Mouse (Mus musculus) left cerebral cortex, postnatal 14 days (tissue): ENCODE results near the gene Ifna6. TPM values are rescaled to one million over a fixed set of nuclear protein-coding genes. Genes with fewer than 3 reads are reported as not detected.
"Not testable (repeated sequence)": the region's sequence is repeated elsewhere in the genome, so short reads cannot be mapped to it uniquely, and the experiment has no call there.

Experiments
- DNase-seq, 2 experiments: peaks; one replicate each; pipeline ENCODE4 v3.0.0; 2021 to 2022; ENCODE audit warnings: low spot score in 2 of 2, mixed read lengths in 1 of 2
- intact Hi-C: fragments of 180-260 bp; cut with DNase I; formaldehyde crosslinking; loops from one replicate; pipeline ENCODE4 v1.15.1; 2025
- long read RNA-seq, 2 experiments: library from polyadenylated mRNA; stranded (forward); transcript quantifications; one replicate each; pipeline ENCODE4 v2.0.0; 2021
- total RNA-seq, 2 experiments: library from RNA; stranded (reverse); gene quantifications; 2 replicates each; pipeline ENCODE4 v1.2.3; 2021

Gene Ifna6
- total RNA-seq, result not detected
- long read RNA-seq, experiment 1, result 0 reads
- long read RNA-seq, experiment 2, result 0 reads

DNA sequence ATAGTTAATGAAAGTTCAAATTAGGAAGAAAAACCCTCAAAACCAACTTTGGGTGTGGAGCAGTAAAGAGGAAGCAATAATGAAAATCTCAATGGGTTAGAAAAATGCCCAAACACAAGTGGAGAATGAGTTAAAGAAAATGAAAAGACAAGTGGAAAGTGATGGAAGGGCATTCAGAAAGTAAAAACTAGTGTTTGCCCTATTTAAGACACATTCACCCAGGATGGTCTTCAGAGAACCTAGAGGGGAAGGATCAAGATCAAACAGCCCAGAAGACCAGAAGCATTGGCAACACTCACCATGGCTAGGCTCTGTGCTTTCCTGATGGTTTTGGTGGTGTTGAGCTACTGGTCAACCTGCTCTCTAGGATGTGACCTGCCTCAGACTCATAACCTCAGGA lies at the start of gene Ifna6:
TSS of gene Ifna6 (plus strand) at position 301 of the 400 bp plus-strand sequence.
- intact Hi-C loops, DNase-seq: not testable (repeated sequence)

DNA sequence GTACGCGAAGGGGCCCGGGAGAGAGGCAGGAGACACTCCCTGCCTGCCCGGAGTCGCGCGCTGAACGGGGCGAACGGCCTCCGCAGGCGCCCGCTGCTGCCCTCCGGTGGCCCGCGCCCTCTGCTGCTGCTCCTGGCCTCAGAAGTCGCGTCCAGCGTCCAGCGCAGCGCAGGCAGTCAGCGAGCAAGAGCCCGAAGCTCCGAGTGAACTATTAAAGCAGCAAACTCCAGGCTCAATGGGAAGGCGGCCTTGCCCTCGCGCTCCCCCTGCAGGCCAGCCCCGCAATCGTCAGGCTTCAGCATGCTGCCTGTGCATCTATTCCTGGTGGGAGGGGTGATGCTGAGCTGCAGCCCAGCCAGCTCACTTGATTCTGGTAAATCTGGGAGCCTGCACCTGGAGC lies 47.7 kb upstream of the Ifna6 start, which contains the start of gene Gm13272:
TSS of gene Gm13272 (plus strand) at position 301 of the 400 bp plus-strand sequence.
- DNase-seq, intact Hi-C loops: not testable (repeated sequence)

DNA sequence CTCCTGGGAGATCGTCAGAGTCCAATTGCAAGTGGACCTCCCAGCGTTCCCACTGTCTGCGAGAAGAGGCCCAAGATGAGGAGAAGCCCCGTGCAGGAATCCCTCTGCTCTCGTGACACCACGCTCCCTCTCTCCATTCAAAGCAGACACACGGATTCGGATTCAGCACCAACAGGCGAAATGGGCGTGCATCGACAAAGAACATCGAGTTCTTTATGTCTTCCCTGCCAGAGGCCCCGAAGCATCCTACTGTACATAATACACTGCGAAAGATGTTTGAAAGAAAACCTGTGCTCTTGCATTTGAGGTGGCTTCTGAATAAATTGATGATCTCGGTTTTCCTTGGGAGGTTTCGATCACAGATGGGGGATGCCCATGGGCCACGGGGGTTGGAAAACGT lies 46.9 kb upstream of the Ifna6 start:
- DNase-seq, intact Hi-C loops: not testable (repeated sequence)

DNA sequence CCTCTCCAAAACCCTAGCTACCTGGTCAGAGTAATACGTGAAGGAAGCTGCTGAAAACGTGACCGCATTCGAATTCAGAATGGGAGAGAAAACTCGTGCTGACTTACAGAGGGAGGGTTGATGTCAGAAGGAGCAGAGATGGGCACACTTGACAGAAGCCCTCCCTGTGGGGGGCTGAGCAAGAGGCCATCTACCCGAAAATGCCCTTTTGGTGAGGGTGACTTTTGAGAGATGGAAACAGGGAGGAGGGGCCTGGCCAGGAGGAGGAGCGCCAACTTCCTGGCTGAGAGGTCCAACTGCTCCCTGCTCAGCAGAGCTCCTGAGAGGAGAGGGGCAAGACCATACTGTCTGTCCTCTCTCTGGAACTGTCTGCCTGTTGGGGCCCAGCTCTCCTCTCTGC lies 45.4 kb upstream of the Ifna6 start, which contains the start of gene Ifnz:
TSS of gene Ifnz (plus strand) at position 301 of the 400 bp plus-strand sequence.
- DNase-seq, intact Hi-C loops: not testable (repeated sequence)

DNA sequence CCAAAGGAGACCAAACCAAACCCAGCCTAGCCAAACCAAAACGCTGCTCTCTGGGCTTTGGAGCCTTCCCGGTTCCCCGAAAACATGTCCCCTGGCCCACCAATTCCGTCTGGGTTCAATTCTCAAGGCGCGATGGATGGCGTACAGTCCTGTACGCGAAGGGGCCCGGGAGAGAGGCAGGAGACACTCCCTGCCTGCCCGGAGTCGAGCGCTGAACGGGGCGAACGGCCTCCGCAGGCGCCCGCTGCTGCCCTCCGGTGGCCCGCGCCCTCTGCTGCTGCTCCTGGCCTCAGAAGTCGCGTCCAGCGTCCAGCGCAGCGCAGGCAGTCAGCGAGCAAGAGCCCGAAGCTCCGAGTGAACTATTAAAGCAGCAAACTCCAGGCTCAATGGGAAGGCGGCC lies 44.9 kb upstream of the Ifna6 start:
- intact Hi-C loops, DNase-seq: not testable (repeated sequence)

DNA sequence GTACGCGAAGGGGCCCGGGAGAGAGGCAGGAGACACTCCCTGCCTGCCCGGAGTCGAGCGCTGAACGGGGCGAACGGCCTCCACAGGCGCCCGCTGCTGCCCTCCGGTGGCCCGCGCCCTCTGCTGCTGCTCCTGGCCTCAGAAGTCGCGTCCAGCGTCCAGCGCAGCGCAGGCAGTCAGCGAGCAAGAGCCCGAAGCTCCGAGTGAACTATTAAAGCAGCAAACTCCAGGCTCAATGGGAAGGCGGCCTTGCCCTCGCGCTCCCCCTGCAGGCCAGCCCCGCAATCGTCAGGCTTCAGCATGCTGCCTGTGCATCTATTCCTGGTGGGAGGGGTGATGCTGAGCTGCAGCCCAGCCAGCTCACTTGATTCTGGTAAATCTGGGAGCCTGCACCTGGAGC lies 41.8 kb upstream of the Ifna6 start, which contains the start of gene Gm13276:
TSS of gene Gm13276 (plus strand) at position 301 of the 400 bp plus-strand sequence.
- DNase-seq, intact Hi-C loops: not testable (repeated sequence)

DNA sequence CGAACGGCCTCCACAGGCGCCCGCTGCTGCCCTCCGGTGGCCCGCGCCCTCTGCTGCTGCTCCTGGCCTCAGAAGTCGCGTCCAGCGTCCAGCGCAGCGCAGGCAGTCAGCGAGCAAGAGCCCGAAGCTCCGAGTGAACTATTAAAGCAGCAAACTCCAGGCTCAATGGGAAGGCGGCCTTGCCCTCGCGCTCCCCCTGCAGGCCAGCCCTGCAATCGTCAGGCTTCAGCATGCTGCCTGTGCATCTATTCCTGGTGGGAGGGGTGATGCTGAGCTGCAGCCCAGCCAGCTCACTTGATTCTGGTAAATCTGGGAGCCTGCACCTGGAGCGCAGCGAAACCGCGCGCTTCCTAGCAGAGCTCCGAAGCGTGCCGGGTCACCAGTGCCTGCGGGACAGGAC lies 38.8 kb upstream of the Ifna6 start, which contains the start of gene Gm13277:
TSS of gene Gm13277 (plus strand) at position 231 of the 400 bp plus-strand sequence.
- peak; percentile 70 to 75 for DNase-seq
- intact Hi-C loops, result not testable (repeated sequence)

DNA sequence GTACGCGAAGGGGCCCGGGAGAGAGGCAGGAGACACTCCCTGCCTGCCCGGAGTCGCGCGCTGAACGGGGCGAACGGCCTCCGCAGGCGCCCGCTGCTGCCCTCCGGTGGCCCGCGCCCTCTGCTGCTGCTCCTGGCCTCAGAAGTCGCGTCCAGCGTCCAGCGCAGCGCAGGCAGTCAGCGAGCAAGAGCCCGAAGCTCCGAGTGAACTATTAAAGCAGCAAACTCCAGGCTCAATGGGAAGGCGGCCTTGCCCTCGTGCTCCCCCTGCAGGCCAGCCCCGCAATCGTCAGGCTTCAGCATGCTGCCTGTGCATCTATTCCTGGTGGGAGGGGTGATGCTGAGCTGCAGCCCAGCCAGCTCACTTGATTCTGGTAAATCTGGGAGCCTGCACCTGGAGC lies 36.0 kb upstream of the Ifna6 start, which contains the start of gene Gm13278:
TSS of gene Gm13278 (plus strand) at position 301 of the 400 bp plus-strand sequence.
- DNase-seq, intact Hi-C loops: not testable (repeated sequence)

DNA sequence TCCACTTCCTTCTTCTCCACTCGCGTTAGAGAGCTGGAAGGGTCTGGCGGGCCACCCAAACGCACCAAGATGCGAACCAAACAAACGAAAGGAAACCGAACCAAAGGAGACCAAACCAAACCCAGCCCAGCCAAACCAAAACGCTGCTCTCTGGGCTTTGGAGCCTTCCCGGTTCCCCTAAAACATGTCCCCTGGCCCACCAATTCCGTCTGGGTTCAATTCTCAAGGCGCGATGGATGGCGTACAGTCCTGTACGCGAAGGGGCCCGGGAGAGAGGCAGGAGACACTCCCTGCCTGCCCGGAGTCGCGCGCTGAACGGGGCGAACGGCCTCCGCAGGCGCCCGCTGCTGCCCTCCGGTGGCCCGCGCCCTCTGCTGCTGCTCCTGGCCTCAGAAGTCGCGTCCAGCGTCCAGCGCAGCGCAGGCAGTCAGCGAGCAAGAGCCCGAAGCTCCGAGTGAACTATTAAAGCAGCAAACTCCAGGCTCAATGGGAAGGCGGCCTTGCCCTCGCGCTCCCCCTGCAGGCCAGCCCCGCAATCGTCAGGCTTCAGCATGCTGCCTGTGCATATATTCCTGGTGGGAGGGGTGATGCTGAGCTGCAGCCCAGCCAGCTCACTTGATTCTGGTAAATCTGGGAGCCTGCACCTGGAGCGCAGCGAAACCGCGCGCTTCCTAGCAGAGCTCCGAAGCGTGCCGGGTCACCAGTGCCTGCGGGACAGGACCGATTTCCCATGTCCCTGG lies 33.1 kb upstream of the Ifna6 start, which contains the start of gene Gm13275:
TSS of gene Gm13275 (plus strand) at position 552 of the 740 bp plus-strand sequence.
- DNase-seq, result peak; percentile 20 to 41
- intact Hi-C loops, result not testable (repeated sequence)

DNA sequence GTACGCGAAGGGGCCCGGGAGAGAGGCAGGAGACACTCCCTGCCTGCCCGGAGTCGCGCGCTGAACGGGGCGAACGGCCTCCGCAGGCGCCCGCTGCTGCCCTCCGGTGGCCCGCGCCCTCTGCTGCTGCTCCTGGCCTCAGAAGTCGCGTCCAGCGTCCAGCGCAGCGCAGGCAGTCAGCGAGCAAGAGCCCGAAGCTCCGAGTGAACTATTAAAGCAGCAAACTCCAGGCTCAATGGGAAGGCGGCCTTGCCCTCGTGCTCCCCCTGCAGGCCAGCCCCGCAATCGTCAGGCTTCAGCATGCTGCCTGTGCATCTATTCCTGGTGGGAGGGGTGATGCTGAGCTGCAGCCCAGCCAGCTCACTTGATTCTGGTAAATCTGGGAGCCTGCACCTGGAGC lies 30.1 kb upstream of the Ifna6 start, which contains the start of gene Gm13279:
TSS of gene Gm13279 (plus strand) at position 301 of the 400 bp plus-strand sequence.
- DNase-seq, intact Hi-C loops: not testable (repeated sequence)

DNA sequence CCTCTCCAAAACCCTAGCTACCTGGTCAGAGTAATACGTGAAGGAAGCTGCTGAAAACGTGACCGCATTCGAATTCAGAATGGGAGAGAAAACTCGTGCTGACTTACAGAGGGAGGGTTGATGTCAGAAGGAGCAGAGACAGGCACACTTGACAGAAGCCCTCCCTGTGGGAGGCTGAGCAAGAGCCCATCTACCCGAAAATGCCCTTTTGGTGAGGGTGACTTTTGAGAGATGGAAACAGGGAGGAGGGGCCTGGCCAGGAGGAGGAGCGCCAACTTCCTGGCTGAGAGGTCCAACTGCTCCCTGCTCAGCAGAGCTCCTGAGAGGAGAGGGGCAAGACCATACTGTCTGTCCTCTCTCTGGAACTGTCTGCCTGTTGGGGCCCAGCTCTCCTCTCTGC lies 27.9 kb upstream of the Ifna6 start, which contains the start of gene Gm13285:
TSS of gene Gm13285 (plus strand) at position 301 of the 400 bp plus-strand sequence.
- intact Hi-C loops, result not testable (repeated sequence)

DNA sequence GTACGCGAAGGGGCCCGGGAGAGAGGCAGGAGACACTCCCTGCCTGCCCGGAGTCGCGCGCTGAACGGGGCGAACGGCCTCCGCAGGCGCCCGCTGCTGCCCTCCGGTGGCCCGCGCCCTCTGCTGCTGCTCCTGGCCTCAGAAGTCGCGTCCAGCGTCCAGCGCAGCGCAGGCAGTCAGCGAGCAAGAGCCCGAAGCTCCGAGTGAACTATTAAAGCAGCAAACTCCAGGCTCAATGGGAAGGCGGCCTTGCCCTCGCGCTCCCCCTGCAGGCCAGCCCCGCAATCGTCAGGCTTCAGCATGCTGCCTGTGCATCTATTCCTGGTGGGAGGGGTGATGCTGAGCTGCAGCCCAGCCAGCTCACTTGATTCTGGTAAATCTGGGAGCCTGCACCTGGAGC lies 24.3 kb upstream of the Ifna6 start, which contains the start of gene Gm13287:
TSS of gene Gm13287 (plus strand) at position 301 of the 400 bp plus-strand sequence.
- intact Hi-C loops, DNase-seq: not testable (repeated sequence)

More for the DNA sequence above, 27.9 kb upstream of the Ifna6 start, which contains the start of gene Gm13285:
- not testable (repeated sequence) for DNase-seq

DNA sequence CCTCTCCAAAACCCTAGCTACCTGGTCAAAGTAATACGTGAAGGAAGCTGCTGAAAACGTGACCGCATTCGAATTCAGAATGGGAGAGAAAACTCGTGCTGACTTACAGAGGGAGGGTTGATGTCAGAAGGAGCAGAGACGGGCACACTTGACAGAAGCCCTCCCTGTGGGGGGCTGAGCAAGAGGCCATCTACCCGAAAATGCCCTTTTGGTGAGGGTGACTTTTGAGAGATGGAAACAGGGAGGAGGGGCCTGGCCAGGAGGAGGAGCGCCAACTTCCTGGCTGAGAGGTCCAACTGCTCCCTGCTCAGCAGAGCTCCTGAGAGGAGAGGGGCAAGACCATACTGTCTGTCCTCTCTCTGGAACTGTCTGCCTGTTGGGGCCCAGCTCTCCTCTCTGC lies 22.0 kb upstream of the Ifna6 start, which contains the start of gene Gm13288:
TSS of gene Gm13288 (plus strand) at position 301 of the 400 bp plus-strand sequence.
- DNase-seq, intact Hi-C loops: not testable (repeated sequence)

DNA sequence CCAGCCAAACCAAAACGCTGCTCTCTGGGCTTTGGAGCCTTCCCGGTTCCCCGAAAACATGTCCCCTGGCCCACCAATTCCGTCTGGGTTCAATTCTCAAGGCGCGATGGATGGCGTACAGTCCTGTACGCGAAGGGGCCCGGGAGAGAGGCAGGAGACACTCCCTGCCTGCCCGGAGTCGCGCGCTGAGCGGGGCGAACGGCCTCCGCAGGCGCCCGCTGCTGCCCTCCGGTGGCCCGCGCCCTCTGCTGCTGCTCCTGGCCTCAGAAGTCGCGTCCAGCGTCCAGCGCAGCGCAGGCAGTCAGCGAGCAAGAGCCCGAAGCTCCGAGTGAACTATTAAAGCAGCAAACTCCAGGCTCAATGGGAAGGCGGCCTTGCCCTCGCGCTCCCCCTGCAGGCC lies 21.5 kb upstream of the Ifna6 start:
- not testable (repeated sequence) for DNase-seq

DNA sequence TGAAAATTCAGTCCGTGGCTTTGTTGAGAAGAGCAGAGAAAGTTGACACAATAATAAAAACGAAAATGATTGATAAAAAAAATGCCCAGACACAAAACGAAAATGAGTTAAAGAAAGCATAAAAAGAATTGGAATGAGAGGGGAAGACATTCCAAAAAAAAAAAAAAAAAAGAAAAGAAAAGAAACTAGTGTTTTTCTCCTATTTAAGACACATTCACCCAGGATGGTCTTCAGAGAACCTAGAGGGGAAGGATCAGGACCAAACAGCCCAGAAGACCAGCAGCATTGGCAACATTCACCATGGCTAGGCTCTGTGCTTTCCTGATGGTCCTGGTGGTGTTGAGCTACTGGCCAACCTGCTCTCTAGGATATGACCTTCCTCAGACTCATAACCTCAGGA lies 11.3 kb upstream of the Ifna6 start, which contains the start of gene Ifna7:
TSS of gene Ifna7 (plus strand) at position 301 of the 400 bp plus-strand sequence.
- DNase-seq, result no peak
- intact Hi-C loops, result no loop called here

More for the DNA sequence above, 21.5 kb upstream of the Ifna6 start:
- intact Hi-C loops, result not testable (repeated sequence)

DNA sequence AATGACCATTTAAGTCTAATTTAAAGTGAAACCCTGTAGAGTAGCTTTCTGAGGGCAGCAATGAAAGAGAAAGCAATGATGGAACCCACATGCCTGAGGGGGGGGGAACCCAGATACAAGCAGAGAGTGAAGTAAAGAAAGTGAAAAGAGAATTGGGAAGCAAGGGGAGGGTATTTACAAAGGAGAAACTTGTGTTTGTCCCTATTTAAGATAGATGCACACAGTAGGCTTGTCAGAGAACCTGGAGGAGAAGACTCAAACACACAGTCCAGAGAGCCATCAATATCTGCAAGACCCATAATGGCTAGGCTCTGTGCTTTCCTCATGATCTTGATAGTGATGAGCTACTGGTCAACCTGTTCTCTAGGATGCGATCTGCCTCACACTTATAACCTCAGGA lies 7.6 kb upstream of the Ifna6 start, which contains the start of gene Ifna11:
TSS of gene Ifna11 (plus strand) at position 301 of the 400 bp plus-strand sequence.
- DNase-seq, result no peak
- intact Hi-C loops, result no loop called here

DNA sequence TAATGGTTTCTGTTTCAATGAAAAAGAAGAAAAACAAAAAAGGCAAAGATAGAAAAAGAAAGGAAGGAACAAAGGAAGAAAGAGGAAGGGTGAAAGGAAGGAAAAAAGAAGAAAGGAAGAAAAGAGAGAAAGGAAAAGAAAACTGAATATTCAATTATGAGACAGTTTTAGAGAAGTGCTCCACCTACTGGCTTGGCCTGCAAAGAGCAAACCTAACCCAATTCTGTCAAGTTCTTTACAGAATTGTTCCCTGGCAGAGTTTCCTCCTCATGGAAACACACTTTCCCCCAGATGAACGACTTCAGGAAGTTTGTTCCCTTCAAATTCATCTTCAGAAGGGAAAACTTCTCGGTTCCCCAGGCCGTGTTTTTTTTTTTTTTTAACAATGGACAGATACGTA lies 4.2 kb upstream of the Ifna6 start:
- DNase-seq, result peak; percentile 9 to 37
- intact Hi-C loops, result no loop called here

DNA sequence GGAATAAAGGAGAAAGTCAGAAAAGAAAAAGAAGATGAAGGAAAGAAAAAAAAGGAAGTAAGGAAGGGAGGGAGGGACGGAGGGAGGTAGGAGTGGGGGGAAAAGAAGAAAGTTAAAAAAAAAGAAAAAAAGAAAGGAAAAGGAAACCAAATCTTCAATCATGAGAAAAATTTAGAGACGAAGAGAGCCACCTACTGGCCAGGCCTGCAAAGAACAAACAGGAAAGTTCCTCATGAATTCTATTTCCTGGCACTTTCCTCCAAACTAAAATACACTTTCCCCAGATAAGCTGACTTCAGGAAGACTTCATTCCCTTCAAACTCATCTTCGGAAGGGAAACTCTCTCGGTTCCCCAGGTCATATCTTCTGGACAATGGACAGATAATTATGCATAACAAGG lies 3.3 kb downstream of the Ifna6 start:
- DNase-seq, result peak; percentile 46 to 51
- intact Hi-C loops, result no loop called here

DNA sequence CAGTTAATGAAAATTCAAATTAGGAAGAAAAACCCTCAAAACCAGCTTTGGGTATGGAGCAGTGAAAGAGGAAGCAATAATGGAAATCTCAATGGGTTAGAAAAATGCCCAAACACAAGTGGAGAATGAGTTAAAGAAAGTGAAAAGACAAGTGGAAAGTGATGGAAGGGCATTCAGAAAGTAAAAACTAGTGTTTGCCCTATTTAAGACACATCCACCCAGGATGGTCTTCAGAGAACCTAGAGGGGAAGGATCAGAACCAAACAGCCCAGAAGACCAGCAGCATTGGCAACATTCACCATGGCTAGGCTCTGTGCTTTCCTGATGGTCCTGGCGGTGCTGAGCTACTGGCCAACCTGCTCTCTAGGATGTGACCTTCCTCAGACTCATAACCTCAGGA lies 8.0 kb downstream of the Ifna6 start, which contains the start of gene Ifna5:
TSS of gene Ifna5 (plus strand) at position 301 of the 400 bp plus-strand sequence.
- intact Hi-C loops, DNase-seq: not testable (repeated sequence)

DNA sequence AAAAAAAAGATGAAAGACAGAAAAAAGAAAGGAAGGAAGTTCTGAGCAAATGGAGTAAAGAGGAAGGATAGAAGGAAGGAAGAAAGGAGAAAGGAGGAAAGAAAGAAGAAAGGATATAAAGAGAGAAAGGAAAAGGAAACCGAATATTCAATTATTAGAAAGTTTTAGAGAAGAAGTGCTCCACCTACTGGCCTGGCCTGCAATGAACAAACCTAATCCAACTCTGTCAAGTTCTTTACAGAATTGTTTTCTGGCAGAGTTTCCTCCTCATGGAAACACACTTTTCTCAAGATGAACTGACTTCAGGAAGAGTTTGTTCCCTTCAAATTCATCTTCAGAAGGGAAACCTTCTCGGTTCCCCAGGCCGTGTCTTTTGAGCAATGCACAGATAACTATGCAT lies 11.6 kb downstream of the Ifna6 start:
- intact Hi-C loops, result no loop called here
- DNase-seq, result peak; percentile 6 to 8
